Mouse (Mus musculus): ENCODE measurements around the gene Cdk9. TPM values are rescaled to one million over a fixed set of nuclear protein-coding genes. Genes with fewer than 3 reads are reported as not detected.

The Cdk9 gene
- total and polyA plus RNA-seq, 2 experiments from 2014 or later: 35.5 to 58.4 TPM

GRCm38 (mm10) chr2:32734480-32734879 lies 21.6 kb upstream of the Cdk9 start:
- DNase-seq (ENCODE audit: low spot score) (peak; percentile 18), ATAC-seq (ENCODE audit: insufficient read depth, low read depth) (peak; percentile 46)
- Histone ChIP-seq H3K9me3 (replicated peaks; ENCODE audit: control insufficient read depth, low read length) (no peaks in the 10 kb centered on the region), H3K4me2 (ENCODE audit: low read depth, low read length) (no peak overlapping the region), H3K27me3 (ENCODE audit: control insufficient read depth, insufficient read depth, low read length) (no peaks in the 10 kb centered on the region), H3K36me3 (replicated peaks; ENCODE audit: control insufficient read depth, insufficient read depth, low read length) (no peaks in the 10 kb centered on the region; the same call in 1 of the 2 replicates), H3K4me1 (ENCODE audit: control insufficient read depth, insufficient read depth) (peaks cover 11% of the 10 kb centered on the region), H3K9ac (replicated peaks; ENCODE audit: low read depth, low read length) (no peak overlapping the region), H3K27ac (ENCODE audit: low read depth) (peak overlapping the region; percentile 87), H3K4me3 (ENCODE audit: low read depth, low read length) (no peak overlapping the region)
- 44% methylated on average over 4 of the region's 4 CpGs for WGBS
- TF ChIP-seq CTCF (IDR thresholded peaks at IDR 0.05; ENCODE audit: low read depth) (no peak), EP300 (IDR thresholded peaks at IDR 0.05; ENCODE audit: low read depth) (no peak)

- 62% methylated on average over 6 of the region's 6 CpGs for WGBS
Measured at GRCm38 (mm10) chr2:32732695-32733094, 19.8 kb upstream of the Cdk9 start.

GRCm38 (mm10) chr2:32731911-32732310 lies 19.0 kb upstream of the Cdk9 start:
- peaks cover 11% of the 10 kb centered on the region for H3K4me1 ChIP-seq (ENCODE audit: control insufficient read depth, insufficient read depth)
- no peak overlapping the region for H3K9ac ChIP-seq (replicated peaks; ENCODE audit: low read depth, low read length)

More at GRCm38 (mm10) chr2:32732695-32733094, 19.8 kb upstream of the Cdk9 start:
- no peak for TF ChIP-seq CTCF (IDR thresholded peaks at IDR 0.05; ENCODE audit: low read depth)
- TF ChIP-seq EP300 (IDR thresholded peaks at IDR 0.05; ENCODE audit: low read depth): no peak
- Histone ChIP-seq H3K27ac (ENCODE audit: low read depth) (peak overlapping the region; percentile 87), H3K9ac (replicated peaks; ENCODE audit: low read depth, low read length) (no peak overlapping the region), H3K4me2 (ENCODE audit: low read depth, low read length) (no peak overlapping the region), H3K36me3 (replicated peaks; ENCODE audit: control insufficient read depth, insufficient read depth, low read length) (no peaks in the 10 kb centered on the region), H3K9me3 (replicated peaks; ENCODE audit: control insufficient read depth, low read length) (no peaks in the 10 kb centered on the region), H3K4me3 (ENCODE audit: low read depth, low read length) (no peak overlapping the region), H3K27me3 (ENCODE audit: control insufficient read depth, insufficient read depth, low read length) (no peaks in the 10 kb centered on the region), H3K4me1 (ENCODE audit: control insufficient read depth, insufficient read depth) (peaks cover 11% of the 10 kb centered on the region)
- ATAC-seq (ENCODE audit: insufficient read depth, low read depth) (no peak), DNase-seq (ENCODE audit: low spot score) (no peak)

GRCm38 (mm10) chr2:32730854-32731253 lies 18.0 kb upstream of the Cdk9 start:
- H3K9me3 ChIP-seq (replicated peaks; ENCODE audit: control insufficient read depth, low read length): no peaks in the 10 kb centered on the region
- H3K27ac ChIP-seq (ENCODE audit: low read depth): peak overlapping the region; percentile 87
- H3K4me1 ChIP-seq (ENCODE audit: control insufficient read depth, insufficient read depth): peaks cover 11% of the 10 kb centered on the region
- TF ChIP-seq EP300 (IDR thresholded peaks at IDR 0.05; ENCODE audit: low read depth): no peak
- TF ChIP-seq CTCF (IDR thresholded peaks at IDR 0.05; ENCODE audit: low read depth): no peak
- WGBS: 21% methylated on average over 11 of the region's 11 CpGs
- no peaks in the 10 kb centered on the region for H3K27me3 ChIP-seq (ENCODE audit: control insufficient read depth, insufficient read depth, low read length)
- DNase-seq (ENCODE audit: low spot score) (no peak), ATAC-seq (ENCODE audit: insufficient read depth, low read depth) (no peak)
- H3K4me2 ChIP-seq (ENCODE audit: low read depth, low read length): peak overlapping the region; percentile 53
- no peaks in the 10 kb centered on the region for H3K36me3 ChIP-seq (replicated peaks; ENCODE audit: control insufficient read depth, insufficient read depth, low read length)
- 0 out of 2 replicates have a peak overlapping the region, but pooled peaks have one; percentile 7 for H3K9ac ChIP-seq (replicated peaks; ENCODE audit: low read depth, low read length)
- 0 out of 2 replicates have a peak overlapping the region, but pooled peaks have one; percentile 10 for H3K4me3 ChIP-seq (ENCODE audit: low read depth, low read length)

More at GRCm38 (mm10) chr2:32731911-32732310, 19.0 kb upstream of the Cdk9 start:
- no peak overlapping the region for H3K4me2 ChIP-seq (ENCODE audit: low read depth, low read length)
- no peaks in the 10 kb centered on the region for H3K36me3 ChIP-seq (replicated peaks; ENCODE audit: control insufficient read depth, insufficient read depth, low read length)
- DNase-seq (ENCODE audit: low spot score) (no peak), ATAC-seq (ENCODE audit: insufficient read depth, low read depth) (no peak)
- peak overlapping the region; percentile 87 for H3K27ac ChIP-seq (ENCODE audit: low read depth)
- no peaks in the 10 kb centered on the region for H3K27me3 ChIP-seq (ENCODE audit: control insufficient read depth, insufficient read depth, low read length)
- WGBS: 51% methylated on average over 4 of the region's 4 CpGs
- TF ChIP-seq CTCF (IDR thresholded peaks at IDR 0.05; ENCODE audit: low read depth) (no peak), EP300 (IDR thresholded peaks at IDR 0.05; ENCODE audit: low read depth) (no peak)
- H3K4me3 ChIP-seq (ENCODE audit: low read depth, low read length): no peak overlapping the region
- H3K9me3 ChIP-seq (replicated peaks; ENCODE audit: control insufficient read depth, low read length): no peaks in the 10 kb centered on the region

GRCm38 (mm10) chr2:32729547-32729946 lies 16.7 kb upstream of the Cdk9 start:
- H3K9ac ChIP-seq (replicated peaks; ENCODE audit: low read depth, low read length): 0 out of 2 replicates have a peak overlapping the region, but pooled peaks have one; percentile 24
- no peak for TF ChIP-seq EP300 (IDR thresholded peaks at IDR 0.05; ENCODE audit: low read depth)
- no peak for TF ChIP-seq CTCF (IDR thresholded peaks at IDR 0.05; ENCODE audit: low read depth)
- no peaks in the 10 kb centered on the region for H3K27me3 ChIP-seq (ENCODE audit: control insufficient read depth, insufficient read depth, low read length)
- H3K4me2 ChIP-seq (ENCODE audit: low read depth, low read length): peak overlapping the region; percentile 53
- peaks cover 11% of the 10 kb centered on the region for H3K4me1 ChIP-seq (ENCODE audit: control insufficient read depth, insufficient read depth)
- peak overlapping the region; percentile 10 for H3K4me3 ChIP-seq (ENCODE audit: low read depth, low read length)
- H3K36me3 ChIP-seq (replicated peaks; ENCODE audit: control insufficient read depth, insufficient read depth, low read length): no peaks in the 10 kb centered on the region
- 54% methylated on average over 4 of the region's 4 CpGs for WGBS
- H3K9me3 ChIP-seq (replicated peaks; ENCODE audit: control insufficient read depth, low read length): no peaks in the 10 kb centered on the region
- H3K27ac ChIP-seq (ENCODE audit: low read depth): peak overlapping the region; percentile 87
- ATAC-seq (ENCODE audit: insufficient read depth, low read depth): no peak
- no peak for DNase-seq (ENCODE audit: low spot score)

GRCm38 (mm10) chr2:32728463-32728862 lies 15.6 kb upstream of the Cdk9 start:
- H3K4me3 ChIP-seq (ENCODE audit: low read depth, low read length): peak overlapping the region; percentile 51
- no peaks in the 10 kb centered on the region for H3K27me3 ChIP-seq (ENCODE audit: control insufficient read depth, insufficient read depth, low read length)
- H3K4me2 ChIP-seq (ENCODE audit: low read depth, low read length): peak overlapping the region; percentile 53
- DNase-seq (ENCODE audit: low spot score): no peak
- WGBS: 41% methylated on average over 7 of the region's 7 CpGs
- ATAC-seq (ENCODE audit: insufficient read depth, low read depth): peak; percentile 45
- H3K9me3 ChIP-seq (replicated peaks; ENCODE audit: control insufficient read depth, low read length): no peaks in the 10 kb centered on the region
- H3K27ac ChIP-seq (ENCODE audit: low read depth): peak overlapping the region; percentile 87
- TF ChIP-seq CTCF (IDR thresholded peaks at IDR 0.05; ENCODE audit: low read depth): no peak
- TF ChIP-seq EP300 (IDR thresholded peaks at IDR 0.05; ENCODE audit: low read depth): peak; percentile 97
- H3K36me3 ChIP-seq (replicated peaks; ENCODE audit: control insufficient read depth, insufficient read depth, low read length): no peaks in the 10 kb centered on the region
- peak overlapping the region; percentile 43 for H3K9ac ChIP-seq (replicated peaks; ENCODE audit: low read depth, low read length)
- peaks cover 11% of the 10 kb centered on the region for H3K4me1 ChIP-seq (ENCODE audit: control insufficient read depth, insufficient read depth)

Measured in heart, postnatal 0 days (tissue).